Mouse (Mus musculus) CH12.LX (cell line): ENCODE measurements around the gene Lhfpl3. TPM values are rescaled to one million over a fixed set of nuclear protein-coding genes. Genes with fewer than 3 reads are reported as not detected.

Experiments used
- DNase-seq: peaks from one replicate; pipeline ENCODE4 v3.0.0-alpha.2; 2013; ENCODE audit errors: extremely low read depth
- H3K27ac ChIP-seq: 2 replicates; pipeline ENCODE4 v1.5.1; 2012; ENCODE audit warnings: low read depth, mild to moderate bottlenecking, control low read depth, moderate library complexity; ENCODE audit not compliant: insufficient read depth
- H3K27me3 ChIP-seq: replicated peaks from 2 replicates; pipeline ENCODE3; 2012; ENCODE audit warnings: inconsistent platforms
- H3K36me3 ChIP-seq, 2 experiments: replicated peaks in 1 of 2; 2 replicates each; pipeline versions ENCODE3 to v1.6.1; 2012; ENCODE audit warnings: inconsistent platforms in 1 of 2, low read length in 1 of 2, mild to moderate bottlenecking in 1 of 2, mixed read lengths in 1 of 2, moderate library complexity in 1 of 2; ENCODE audit not compliant: control insufficient read depth in 1 of 2, insufficient read depth in 1 of 2
- H3K4me1 ChIP-seq, 2 experiments: 2 replicates each; pipeline ENCODE4 v1.6.1; 2012; ENCODE audit warnings: inconsistent platforms in 1 of 2, moderate library complexity in 1 of 2; ENCODE audit not compliant: insufficient read depth in 2 of 2, control insufficient read depth in 1 of 2
- H3K4me2 ChIP-seq: 2 replicates; pipeline ENCODE4 v1.6.1; 2012; ENCODE audit warnings: low read depth, mild to moderate bottlenecking, control low read depth; ENCODE audit not compliant: poor library complexity, insufficient read depth, severe bottlenecking
- H3K4me3 ChIP-seq, 3 experiments: fragments of 150-350 bp in 1 of 3; sonication (generic) in 1 of 3; replicated peaks in 1 of 3; 2 replicates each; pipeline versions ENCODE3 to v1.5.1; 2011 to 2012; ENCODE audit warnings: low read depth in 2 of 3, low read length in 2 of 3, mild to moderate bottlenecking in 2 of 3, moderate library complexity in 2 of 3, control low read depth in 1 of 3, improper control_type of control experiment in 1 of 3, inconsistent platforms in 1 of 3, mixed read lengths in 1 of 3; ENCODE audit not compliant: poor library complexity in 1 of 3
- H3K79me2 ChIP-seq: replicated peaks from 2 replicates; pipeline ENCODE4 v1.6.1; 2012; ENCODE audit warnings: mild to moderate bottlenecking, moderate library complexity; ENCODE audit not compliant: control insufficient read depth, poor library complexity, insufficient read depth, severe bottlenecking; ENCODE audit errors: extremely low read depth
- H3K9ac ChIP-seq: 2 replicates; pipeline ENCODE4 v1.6.1; 2012; ENCODE audit warnings: low read depth, mild to moderate bottlenecking, control low read depth, moderate library complexity; ENCODE audit not compliant: insufficient read depth
- H3K9me3 ChIP-seq: replicated peaks from 2 replicates; pipeline ENCODE3; 2012; ENCODE audit warnings: low read length, inconsistent platforms, mixed read lengths
- BHLHE40 ChIP-seq: IDR thresholded peaks from 2 replicates; pipeline ENCODE4 v1.6.1; 2011; ENCODE audit warnings: mild to moderate bottlenecking, low read depth, low read length, improper control_type of control experiment
- CHD1 ChIP-seq: IDR thresholded peaks from 2 replicates; pipeline ENCODE4 v1.6.1; 2012; ENCODE audit warnings: low read depth, low read length, improper control_type of control experiment, inconsistent platforms
- CHD2 ChIP-seq: IDR thresholded peaks from 2 replicates; pipeline ENCODE4 v1.6.1; 2011; ENCODE audit warnings: low read length, improper control_type of control experiment
- CTCF ChIP-seq, 2 experiments: IDR thresholded peaks in 1 of 2; conservative IDR thresholded peaks in 1 of 2; 2 replicates each; pipeline ENCODE4 v1.5.1; 2011 to 2012; ENCODE audit warnings: low read depth in 2 of 2, low read length in 2 of 2, improper control_type of control experiment in 1 of 2, inconsistent platforms in 1 of 2, mild to moderate bottlenecking in 1 of 2, moderate library complexity in 1 of 2
- E2F4 ChIP-seq: IDR thresholded peaks from 2 replicates; pipeline ENCODE4 v1.6.1; 2011; ENCODE audit warnings: low read depth, low read length, improper control_type of control experiment; ENCODE audit not compliant: insufficient replicate concordance
- ELF1 ChIP-seq: IDR thresholded peaks from 2 replicates; pipeline ENCODE4 v1.6.1; 2014; ENCODE audit warnings: low read depth, mild to moderate bottlenecking, inconsistent platforms, low read length, improper control_type of control experiment
- EP300 ChIP-seq: IDR thresholded peaks from 2 replicates; pipeline ENCODE4 v1.6.1; 2011; ENCODE audit warnings: low read length, improper control_type of control experiment
- GABPA ChIP-seq: IDR thresholded peaks from 2 replicates; pipeline ENCODE4 v1.6.1; 2012; ENCODE audit warnings: low read depth, low read length, improper control_type of control experiment, inconsistent platforms; ENCODE audit not compliant: insufficient replicate concordance
- HCFC1 ChIP-seq: IDR thresholded peaks from 2 replicates; pipeline ENCODE4 v1.6.1; 2012; ENCODE audit warnings: low read depth, mild to moderate bottlenecking, inconsistent platforms, low read length, improper control_type of control experiment
- JUN ChIP-seq: IDR thresholded peaks from 2 replicates; pipeline ENCODE4 v1.6.1; 2011; ENCODE audit warnings: low read depth, mild to moderate bottlenecking, low read length, improper control_type of control experiment, moderate library complexity; ENCODE audit not compliant: insufficient read depth
- KAT2A ChIP-seq: IDR thresholded peaks from 2 replicates; pipeline ENCODE4 v1.6.1; 2012; ENCODE audit warnings: low read length, improper control_type of control experiment, inconsistent platforms; ENCODE audit not compliant: insufficient replicate concordance
- MAZ ChIP-seq: IDR thresholded peaks from 2 replicates; pipeline ENCODE4 v1.6.1; 2012; ENCODE audit warnings: low read depth, mild to moderate bottlenecking, inconsistent platforms, low read length, improper control_type of control experiment, moderate library complexity
- MXI1 ChIP-seq: IDR thresholded peaks from 2 replicates; pipeline ENCODE4 v1.6.1; 2011; ENCODE audit warnings: mild to moderate bottlenecking, low read depth, low read length, improper control_type of control experiment
- NRF1 ChIP-seq: IDR thresholded peaks from 2 replicates; pipeline ENCODE4 v1.6.1; 2014; ENCODE audit warnings: low read depth, mild to moderate bottlenecking, inconsistent platforms, low read length, improper control_type of control experiment, moderate library complexity
- POLR2AphosphoS2 ChIP-seq: IDR thresholded peaks from 2 replicates; pipeline ENCODE4 v1.6.1; 2011; ENCODE audit warnings: low read depth, low read length, improper control_type of control experiment
- RAD21 ChIP-seq: IDR thresholded peaks from 2 replicates; pipeline ENCODE4 v1.6.1; 2011; ENCODE audit warnings: low read depth, mild to moderate bottlenecking, low read length, improper control_type of control experiment, moderate library complexity
- TCF12 ChIP-seq: IDR thresholded peaks from 2 replicates; pipeline ENCODE4 v1.6.1; 2014; ENCODE audit warnings: low read depth, mild to moderate bottlenecking, inconsistent platforms, low read length, improper control_type of control experiment
- UBTF ChIP-seq: IDR thresholded peaks from 2 replicates; pipeline ENCODE4 v1.6.1; 2012; ENCODE audit warnings: low read depth, mild to moderate bottlenecking, inconsistent platforms, low read length, improper control_type of control experiment, moderate library complexity
- USF2 ChIP-seq: conservative IDR thresholded peaks from 2 replicates; pipeline ENCODE4 v1.6.1; 2011; ENCODE audit warnings: low read depth, low read length, improper control_type of control experiment
- ZC3H11A ChIP-seq: IDR thresholded peaks from 2 replicates; pipeline ENCODE4 v1.6.1; 2012; ENCODE audit warnings: low read depth, mild to moderate bottlenecking, inconsistent platforms, low read length, improper control_type of control experiment
- ZKSCAN1 ChIP-seq: IDR thresholded peaks from 2 replicates; pipeline ENCODE4 v1.6.1; 2012; ENCODE audit warnings: low read depth, inconsistent platforms, low read length, improper control_type of control experiment, borderline replicate concordance
- ZMIZ1 ChIP-seq: IDR thresholded peaks from 2 replicates; pipeline ENCODE4 v1.6.1; 2012; ENCODE audit warnings: low read depth, mild to moderate bottlenecking, inconsistent platforms, low read length, improper control_type of control experiment
- dilution Hi-C: fragments of 300-500 bp; cut with MboI; formaldehyde crosslinking; loops from 2 replicates; pipeline ENCODE4 v1.14.3; 2020; ENCODE audit warnings: low sequenced_read_pairs; ENCODE audit not compliant: extremely low pct_unique_long_range_greater_than_20kb, extremely low pct_ligation_motif_present
- in situ Hi-C: fragments of 300-500 bp; cut with MboI; formaldehyde crosslinking; loops from 3 replicates; pipeline ENCODE4 v1.14.3; 2019; ENCODE audit warnings: low sequenced_read_pairs, low pct_ligation_motif_present, low pct_unique_long_range_greater_than_20kb, mixed read lengths
- polyA plus RNA-seq: library from polyadenylated mRNA; unstranded; fragments of >175 nt; gene quantifications from 2 replicates; pipeline ENCODE4 v1.2.1, GENCODE M21; 2012; ENCODE audit warnings: low read depth; ENCODE audit not compliant: insufficient read length
- total RNA-seq, 2 experiments: library from RNA; depleted of rRNA; stranded (reverse); fragments of 300-350 nt in 1 of 2; fragments of >200 nt in 1 of 2; gene quantifications; 2 replicates each; pipeline ENCODE4 v1.2.3; 2012 to 2014

The Lhfpl3 gene
- total and polyA plus RNA-seq, 3 experiments: 0.08 to 0.11 TPM; not detected in 1

DNA sequence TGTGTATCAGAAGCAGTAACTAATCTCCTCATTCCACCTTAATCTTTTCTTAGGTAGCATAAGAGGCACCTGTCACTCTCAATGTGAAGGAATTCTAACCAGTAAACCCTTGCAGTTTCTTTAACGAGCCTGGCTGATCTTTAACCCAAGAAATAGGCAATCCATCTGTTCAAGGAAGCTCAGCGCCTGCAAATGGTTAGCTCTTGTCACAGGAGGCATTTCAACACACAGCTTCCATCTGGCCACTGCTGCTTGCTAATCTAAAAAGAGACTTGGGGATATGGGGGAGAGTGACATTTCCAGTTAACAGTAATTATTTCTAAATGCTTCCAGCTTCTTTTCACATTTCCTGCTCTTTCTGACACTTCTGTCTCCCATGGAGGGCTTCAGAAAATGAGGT is 182.9 kb downstream of the Lhfpl3 start:
- in situ Hi-C loops: no loop called here
- Histone ChIP-seq H3K27ac (no peak overlapping the region), H3K36me3 (no peaks in the 10 kb centered on the region), H3K4me2 (no peak overlapping the region), H3K9ac (no peak overlapping the region), H3K79me2 (no peaks in the 10 kb centered on the region), H3K27me3 (no peaks in the 10 kb centered on the region), H3K4me3 (no peak overlapping the region), H3K9me3 (no peaks in the 10 kb centered on the region), H3K4me1 (no peaks in the 10 kb centered on the region)
- TF ChIP-seq CHD2 (no peak), NRF1 (no peak), HCFC1 (no peak), ZC3H11A (no peak), KAT2A (no peak), ZMIZ1 (no peak), CTCF (conservative IDR thresholded peaks at IDR 0.05 in 1 of 2, IDR thresholded peaks at IDR 0.05 in 1 of 2; ENCODE audit: low read depth in 2 of 2, low read length in 2 of 2) (no peak), POLR2AphosphoS2 (no peak), TCF12 (no peak), USF2 (no peak), BHLHE40 (no peak), CHD1 (no peak), GABPA (no peak), EP300 (no peak), MAZ (no peak), ZKSCAN1 (no peak), UBTF (no peak)
- DNase-seq: no peak
- dilution Hi-C loops: no loop called here

DNA sequence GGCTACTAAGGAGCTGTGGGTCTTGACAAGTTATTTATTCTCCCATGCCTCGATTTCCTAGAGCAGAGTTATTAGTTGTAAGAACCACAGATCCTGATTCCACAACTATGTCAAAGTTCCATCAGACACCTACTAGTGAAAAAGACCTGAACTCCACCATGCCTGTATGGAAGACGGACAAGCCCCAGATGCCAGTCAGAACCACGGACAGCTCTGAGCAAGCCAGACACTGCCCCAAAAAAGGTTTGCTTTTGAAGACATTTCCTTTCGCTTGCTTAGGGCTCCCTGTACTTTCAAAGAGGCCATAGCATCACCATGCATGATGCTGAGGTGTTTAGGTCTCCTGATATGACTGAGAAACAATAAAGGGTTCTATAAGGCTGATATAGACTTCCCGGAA is 197.4 kb downstream of the Lhfpl3 start:
- Histone ChIP-seq H3K4me1 (no peaks in the 10 kb centered on the region), H3K9ac (no peak overlapping the region), H3K4me3 (no peak overlapping the region), H3K9me3 (no peaks in the 10 kb centered on the region), H3K4me2 (no peak overlapping the region), H3K79me2 (no peaks in the 10 kb centered on the region), H3K27me3 (no peaks in the 10 kb centered on the region), H3K36me3 (no peaks in the 10 kb centered on the region), H3K27ac (no peak overlapping the region)
- in situ Hi-C loops (no loop called here), dilution Hi-C loops (no loop called here)
- DNase-seq: peak; percentile 8
- TF ChIP-seq JUN: no peak
- TF ChIP-seq ELF1: no peak
- TF ChIP-seq MXI1: no peak
- no peak for TF ChIP-seq CHD1
- no peak for TF ChIP-seq RAD21
- TF ChIP-seq E2F4: no peak
- TF ChIP-seq MAZ: no peak
- no peak for TF ChIP-seq KAT2A
